Mouse (Mus musculus) heart, adult 10 weeks (tissue): ENCODE measurements around the gene Arnt. TPM values are rescaled to one million over a fixed set of nuclear protein-coding genes. Genes with fewer than 3 reads are reported as not detected.

Experiments
- polyA plus RNA-seq: library from polyadenylated mRNA; stranded (reverse); fragments of 350-450 nt; fragmentation: Illumina TruSeq; extraction: RNeasy Lipid Tissue Mini Kit (QIAGEN cat#74804); gene quantifications from one replicate; pipeline ENCODE4 v1.2.3, GENCODE M21; 2014; ENCODE audit warnings: low read depth, low replicate concordance

The Arnt gene
- 34.4 TPM for polyA plus RNA-seq

DNA sequence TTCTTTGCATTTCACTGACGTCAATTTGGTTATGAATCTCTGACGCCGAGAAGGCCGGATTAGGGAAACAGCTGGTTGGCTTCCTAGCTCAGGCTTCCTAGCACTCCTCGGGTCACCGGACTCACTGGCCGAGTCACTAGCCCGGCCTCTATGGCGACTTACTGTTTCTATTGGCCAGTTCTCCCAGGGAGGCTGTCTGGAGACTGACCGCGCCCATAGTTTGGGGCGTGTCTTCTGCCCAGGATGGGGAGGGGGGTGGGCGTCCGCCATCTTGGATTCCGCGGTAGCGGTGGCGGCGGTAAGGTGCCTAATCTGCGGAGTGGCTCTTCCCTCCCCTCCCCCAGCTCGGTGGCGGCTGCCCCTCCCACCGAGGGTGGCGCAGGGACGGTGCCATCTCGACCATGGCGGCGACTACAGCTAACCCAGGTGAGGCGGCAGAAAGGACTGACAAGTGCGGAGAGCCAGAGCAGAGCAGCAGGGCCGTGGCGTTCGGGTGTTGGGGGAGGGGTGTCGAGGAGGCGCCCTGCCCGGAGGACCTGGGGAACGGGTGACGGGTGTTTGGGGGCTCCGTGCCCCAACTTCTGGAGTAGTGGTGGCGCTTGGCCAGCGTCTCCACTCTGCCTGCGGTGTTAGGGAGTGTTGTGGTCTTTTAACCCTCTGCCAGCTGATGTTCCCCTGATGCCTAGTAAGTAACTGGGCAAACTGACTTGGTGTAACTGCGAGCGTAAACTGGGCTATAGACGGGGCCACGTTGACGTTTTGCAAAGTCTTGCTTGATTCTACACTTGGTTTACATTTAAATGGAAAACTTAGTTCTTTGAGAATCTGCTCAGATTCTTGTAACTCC lies at the start of gene Arnt:
Arnt (plus strand) TSS at position 253 of the 847 bp plus-strand sequence.

DNA sequence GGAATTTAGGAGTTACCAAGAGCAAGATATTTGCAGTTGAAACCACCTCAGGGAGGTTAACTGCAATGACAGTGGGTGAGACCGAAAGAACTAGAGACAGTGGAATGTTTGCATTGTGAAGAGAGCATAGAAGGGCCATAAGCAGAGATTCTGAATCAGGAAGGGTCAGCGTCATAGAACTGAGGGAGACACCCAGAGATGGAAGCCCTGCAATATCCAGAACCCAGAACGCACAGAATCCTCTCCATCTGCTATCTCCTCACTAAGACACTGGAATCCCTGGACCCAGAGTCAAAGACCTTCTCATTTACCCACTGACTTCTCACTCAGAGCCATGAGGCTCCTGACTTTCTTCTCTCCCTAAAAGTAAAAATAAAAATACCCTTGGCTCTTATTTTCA lies 31.4 kb upstream of the Arnt start, which contains the start of gene 4930558C23Rik:
4930558C23Rik (minus strand) TSS at position 101 of the 400 bp plus-strand sequence.

DNA sequence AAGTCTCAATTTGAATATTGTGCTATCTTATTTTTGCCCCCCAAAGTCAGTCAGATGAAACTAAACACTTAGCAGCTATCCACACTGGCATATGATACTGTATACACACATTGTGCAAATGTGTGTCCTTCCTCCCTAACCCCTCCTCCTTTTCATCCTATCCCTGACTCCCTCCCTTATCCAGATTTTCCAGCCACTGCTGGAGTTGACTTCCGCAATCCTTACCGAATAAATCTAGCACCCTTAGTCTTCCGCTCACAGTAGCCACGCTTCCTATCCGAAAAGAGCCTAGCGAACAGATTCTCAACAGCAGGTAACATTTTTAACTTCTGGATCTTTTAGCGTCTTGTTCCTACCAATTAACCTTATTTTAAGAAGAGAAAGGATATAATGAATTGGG lies 64.8 kb downstream of the Arnt start, which contains the start of gene Ctsk:
Ctsk (plus strand) TSS at position 233 of the 400 bp plus-strand sequence.

DNA sequence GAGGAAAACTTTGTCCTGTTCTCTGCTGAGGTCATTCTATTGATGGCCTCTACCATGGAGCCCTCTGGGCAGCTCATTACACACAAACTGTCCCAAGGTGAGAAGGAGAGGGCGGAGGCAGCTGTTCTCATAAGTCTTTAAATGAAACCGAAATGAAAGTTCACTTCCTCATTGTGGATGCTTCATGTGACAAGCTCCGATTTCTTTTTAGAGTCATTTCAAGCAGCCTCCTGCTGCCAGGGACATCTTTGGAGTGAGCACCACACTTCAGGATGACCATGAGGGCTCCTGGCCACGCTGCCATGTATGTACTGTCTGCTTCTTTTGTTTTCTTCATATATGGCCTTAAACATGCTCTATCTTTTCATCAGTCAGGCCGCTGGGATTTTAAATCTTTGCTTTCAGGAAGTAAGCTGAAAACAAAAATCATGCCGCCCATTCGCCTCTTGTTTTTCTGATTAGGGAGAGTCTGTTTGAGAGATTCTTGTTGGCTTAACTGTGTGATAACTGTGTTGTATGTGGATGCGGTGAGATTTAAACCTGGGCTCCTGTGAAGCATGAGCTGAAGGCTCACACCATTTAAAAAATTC lies 92.5 kb downstream of the Arnt start, which contains the start of gene Ctss:
Ctss (plus strand) TSS at position 165 of the 590 bp plus-strand sequence.

Other genes with a start within 250 kb of the Arnt start
- 15.5 TPM for gene Gabpb2, start 216.5 kb upstream of the Arnt start, polyA plus RNA-seq
- gene Cdc42se1, start 205.7 kb upstream of the Arnt start, polyA plus RNA-seq: 18.5 TPM
- gene Mllt11, start 202.2 kb upstream of the Arnt start, polyA plus RNA-seq: 10.0 TPM
- gene Gm128, start 192.8 kb upstream of the Arnt start, polyA plus RNA-seq: not detected
- gene Bnipl, start 183.2 kb upstream of the Arnt start, polyA plus RNA-seq: not detected
- 24.4 TPM for gene Mindy1, start 153.0 kb upstream of the Arnt start, polyA plus RNA-seq
- 27.0 TPM for gene Prune1, start 152.3 kb upstream of the Arnt start, polyA plus RNA-seq
- gene Anxa9, start 127.2 kb upstream of the Arnt start, polyA plus RNA-seq: 2.1 TPM
- gene Cers2, start 119.6 kb upstream of the Arnt start, polyA plus RNA-seq: 54.0 TPM
- gene Setdb1, start 77.2 kb upstream of the Arnt start, polyA plus RNA-seq: 12.5 TPM
- not detected for gene 4930558C23Rik, start 31.5 kb upstream of the Arnt start, polyA plus RNA-seq
- 5.2 TPM for gene Ctsk, start 64.9 kb downstream of the Arnt start, polyA plus RNA-seq
- 20.0 TPM for gene Ctss, start 92.4 kb downstream of the Arnt start, polyA plus RNA-seq
- gene Hormad1, start 125.3 kb downstream of the Arnt start, polyA plus RNA-seq: not detected
- 17.8 TPM for gene Golph3l, start 154.5 kb downstream of the Arnt start, polyA plus RNA-seq
- 82.3 TPM for gene Ensa, start 190.6 kb downstream of the Arnt start, polyA plus RNA-seq
- 125 TPM for gene Mcl1, start 224.4 kb downstream of the Arnt start, polyA plus RNA-seq